Mouse (Mus musculus): ENCODE results near the gene Dyrk1a.

The Dyrk1a gene

DNA sequence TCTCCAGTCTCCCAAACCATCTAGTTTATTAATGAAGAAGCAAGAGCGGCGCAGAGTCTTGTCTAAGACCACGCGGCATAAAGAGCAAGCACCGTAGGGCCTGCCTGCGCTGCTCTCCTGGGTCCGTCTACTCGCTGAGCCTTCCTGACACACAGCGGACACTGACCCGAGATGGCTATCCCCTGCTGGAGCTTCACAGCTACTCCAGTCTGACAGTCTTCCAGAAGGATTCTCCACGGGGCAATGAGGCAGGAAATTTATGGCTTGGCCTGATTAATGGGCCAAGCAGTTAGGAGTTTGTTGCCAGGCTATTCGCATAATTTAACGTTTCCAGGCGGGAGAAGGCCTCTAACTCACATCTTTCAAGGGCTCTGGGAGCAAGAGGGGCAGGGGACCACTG lies 144.7 kb downstream of the Dyrk1a start:
- DNase-seq (ENCODE audit: low spot score in 2 of 2), result no peak

DNA sequence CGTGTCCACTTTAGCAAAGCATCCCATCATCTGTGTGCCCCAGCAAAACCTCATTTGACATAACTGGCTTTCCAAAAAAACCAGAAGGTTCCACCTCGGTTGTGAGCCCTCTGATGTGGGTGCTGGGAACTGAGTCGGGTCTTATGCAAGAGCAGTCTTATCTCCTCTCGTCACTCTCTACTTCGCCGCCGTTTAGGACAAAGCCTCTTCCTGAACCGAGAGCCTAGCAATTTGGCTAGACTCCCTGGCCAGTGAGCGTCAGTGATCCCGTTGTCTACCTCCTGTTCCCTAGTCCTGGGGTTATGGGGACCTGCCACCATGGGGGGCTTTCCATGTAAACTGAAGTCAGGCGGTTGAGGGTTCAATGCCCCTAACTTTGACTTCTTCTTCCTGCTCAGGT lies 147.2 kb downstream of the Dyrk1a start:
- DNase-seq (ENCODE audit: low spot score in 2 of 2), result no peak

DNA sequence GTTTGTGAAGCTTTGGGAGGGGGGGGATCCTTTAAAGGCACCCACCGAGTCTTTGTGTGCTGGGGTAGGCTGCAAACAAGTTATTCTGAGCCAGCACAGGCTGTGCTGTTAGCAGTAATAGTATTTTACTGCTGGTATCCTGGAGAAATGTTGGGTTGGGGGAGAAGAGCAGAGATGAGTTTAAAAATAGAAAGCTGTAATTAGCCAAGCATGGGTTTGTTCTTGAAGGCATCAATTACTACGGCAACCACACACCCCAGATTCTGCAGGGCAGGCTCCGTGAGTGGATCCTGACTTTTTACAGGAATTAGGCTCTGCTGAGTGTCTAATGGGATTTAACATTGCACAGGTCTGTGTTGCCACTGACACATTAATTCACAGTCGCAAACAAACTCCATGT lies 149.1 kb downstream of the Dyrk1a start:
- no peak for DNase-seq (ENCODE audit: low spot score in 2 of 2)

DNA sequence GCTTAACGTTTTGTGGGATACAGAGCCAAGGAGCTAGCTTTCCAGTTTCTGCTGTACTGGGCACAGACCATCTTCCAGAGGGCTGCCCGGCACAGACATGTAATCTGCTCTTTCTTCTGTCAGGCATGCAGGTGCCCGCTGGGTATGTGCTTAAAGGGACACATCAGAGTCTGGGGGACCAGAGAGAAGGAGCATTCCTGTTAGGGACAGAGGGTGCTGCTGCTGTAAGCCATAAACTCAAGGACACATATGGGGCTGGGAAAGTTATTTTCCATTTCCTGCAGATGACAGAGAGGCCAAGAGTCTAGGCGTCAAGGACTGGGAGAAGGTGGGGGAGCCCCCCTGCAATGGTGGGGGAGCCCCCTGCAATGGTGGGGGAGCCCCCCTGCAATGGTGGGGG lies 149.7 kb downstream of the Dyrk1a start:
- no peak for DNase-seq (ENCODE audit: low spot score in 2 of 2)

DNA sequence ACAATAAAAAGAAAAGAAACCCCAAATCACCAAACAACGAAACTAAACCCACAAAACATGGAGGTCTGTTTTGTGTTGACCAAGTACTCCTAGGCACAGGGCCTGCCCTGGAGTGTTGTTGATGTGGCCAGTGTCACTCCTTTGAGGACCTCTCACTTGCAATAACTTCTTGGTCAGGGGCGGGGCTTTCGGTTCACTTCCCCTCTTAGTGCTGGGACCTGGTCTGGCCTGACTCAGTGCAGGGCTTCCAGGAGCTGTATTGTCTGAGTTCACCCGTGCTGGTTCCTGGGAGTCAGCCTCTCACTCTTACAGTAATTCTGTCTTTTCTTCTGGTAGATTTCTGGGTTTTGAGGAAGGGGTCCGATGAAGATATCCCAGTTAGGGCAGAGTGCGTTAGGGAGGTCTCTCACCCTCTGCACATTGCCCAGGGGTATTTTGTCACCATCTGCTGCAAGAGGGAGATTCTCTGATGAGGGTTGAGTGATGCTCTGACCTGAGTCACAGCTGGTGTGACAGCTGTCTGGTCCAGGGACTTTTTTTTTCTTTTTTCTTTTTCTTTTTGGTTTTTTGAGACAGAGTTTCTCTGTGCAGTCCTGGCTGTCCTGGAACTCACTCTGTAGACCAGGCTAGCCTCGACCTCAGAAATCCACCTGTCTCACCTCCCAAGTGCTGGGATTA lies 150.8 kb downstream of the Dyrk1a start:
- DNase-seq (ENCODE audit: low spot score in 2 of 2), result no peak

DNA sequence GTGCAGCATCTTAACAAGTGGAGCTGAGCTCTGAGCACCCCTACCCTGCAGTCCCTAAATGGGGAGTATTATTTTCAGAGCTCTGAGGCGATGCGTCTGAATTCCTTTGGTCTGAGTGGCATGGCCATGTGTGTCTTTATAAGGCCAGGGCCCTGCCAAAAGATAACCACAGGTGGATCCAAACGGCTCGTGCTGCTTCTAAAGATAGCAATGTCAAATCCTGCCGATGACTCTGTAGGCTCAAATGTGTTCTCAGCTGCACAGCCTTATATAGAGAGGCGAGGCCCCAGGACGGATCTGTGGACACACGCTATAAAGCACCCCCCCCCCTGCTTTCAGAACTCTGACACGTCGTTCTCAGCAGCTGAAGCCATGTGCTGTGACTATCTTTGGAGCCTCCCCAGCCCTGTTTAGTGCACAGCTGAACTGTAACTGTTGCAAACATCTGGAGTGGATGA lies 151.8 kb downstream of the Dyrk1a start:
- no peak for DNase-seq (ENCODE audit: low spot score in 2 of 2)

DNA sequence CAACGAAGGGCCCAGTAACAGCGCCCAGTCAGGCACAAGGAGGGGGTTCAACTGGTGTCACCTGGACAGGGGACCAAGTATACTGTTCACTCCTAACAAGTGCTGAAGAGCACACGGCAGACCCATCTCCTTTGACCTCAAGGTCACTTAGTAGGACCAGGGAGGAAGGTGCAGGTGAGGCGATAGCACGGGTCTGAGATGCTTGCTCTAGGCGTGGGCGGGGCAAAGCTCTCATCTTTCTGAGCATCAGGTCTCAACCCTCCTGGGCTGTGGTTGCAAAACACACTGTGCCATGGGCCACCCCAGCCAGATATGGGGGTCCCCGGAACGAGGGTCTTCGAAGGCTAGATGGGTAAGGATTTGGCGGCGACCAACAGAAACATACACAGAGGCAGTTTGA lies 153.1 kb downstream of the Dyrk1a start:
- DNase-seq (ENCODE audit: low spot score in 2 of 2), result no peak

DNA sequence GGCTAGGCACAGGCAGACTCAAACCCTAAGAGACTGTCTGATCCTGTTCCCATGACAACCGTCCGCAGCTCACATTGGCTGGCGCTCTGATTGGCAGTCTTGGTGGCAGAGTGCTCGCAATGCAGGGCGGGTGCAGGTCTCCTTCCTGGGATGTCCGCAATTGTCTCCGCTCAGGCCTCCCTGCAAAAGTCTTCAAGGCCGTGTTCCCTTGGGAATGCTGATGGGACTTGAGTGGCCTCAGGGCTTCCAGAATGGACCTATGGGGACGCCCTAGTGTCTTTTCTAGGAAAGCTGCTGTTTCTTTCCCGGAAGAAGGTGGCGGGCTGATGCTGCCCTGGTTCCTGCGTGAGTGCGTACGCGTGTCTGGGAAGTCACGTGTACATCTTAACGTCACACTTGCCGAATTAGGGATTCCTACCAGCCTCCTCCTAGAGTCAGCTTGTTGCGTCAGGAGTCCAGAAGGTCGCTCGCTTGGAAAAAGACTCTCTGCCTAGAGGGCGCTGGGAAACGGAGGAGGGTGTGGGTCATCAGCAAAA lies 154.3 kb downstream of the Dyrk1a start:
- DNase-seq (ENCODE audit: low spot score in 2 of 2), result peak; percentile 88 to 92

DNA sequence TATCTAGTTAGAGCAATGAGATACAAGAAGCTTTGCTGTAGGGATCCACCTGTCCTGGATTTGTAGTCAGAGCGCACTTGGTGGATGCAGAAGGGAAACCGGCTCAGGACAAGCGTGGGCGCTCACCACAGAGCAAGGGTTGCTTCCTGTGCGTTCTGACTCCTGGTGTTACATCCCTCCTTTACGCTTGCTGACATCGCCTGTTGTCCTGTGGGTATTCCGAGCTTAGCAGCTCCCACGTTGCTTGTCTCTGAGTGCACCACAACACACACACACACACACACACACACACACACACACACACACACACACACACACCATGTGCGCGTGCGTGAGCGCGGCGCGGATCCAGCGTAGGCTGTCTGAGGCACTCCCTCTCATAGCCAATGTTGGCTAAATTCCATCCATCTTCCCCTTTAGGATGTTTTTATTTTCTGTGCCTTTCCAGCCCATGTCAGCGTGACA lies 155.0 kb downstream of the Dyrk1a start:
- peak; percentile 55 for DNase-seq (ENCODE audit: low spot score in 2 of 2)

DNA sequence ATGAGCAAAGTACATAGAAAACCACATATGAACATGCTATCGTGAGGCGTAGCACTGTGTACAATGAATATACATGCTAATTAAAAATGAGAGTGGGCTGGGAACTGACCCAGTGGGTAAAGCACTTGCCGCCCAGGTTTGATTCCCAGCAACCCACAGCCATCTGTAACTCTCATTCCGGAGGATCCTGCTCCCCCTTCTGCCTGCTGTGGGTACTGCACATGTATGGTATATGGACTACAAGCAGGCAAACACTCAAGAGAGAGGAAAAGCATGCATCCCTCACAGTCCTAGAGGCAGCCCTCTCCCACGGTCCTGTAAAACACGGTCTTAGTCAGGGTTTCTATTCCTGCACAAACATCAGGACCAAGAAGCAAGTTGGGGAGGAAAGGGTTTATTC lies 159.4 kb downstream of the Dyrk1a start:
- no peak for DNase-seq (ENCODE audit: low spot score in 2 of 2)

DNA sequence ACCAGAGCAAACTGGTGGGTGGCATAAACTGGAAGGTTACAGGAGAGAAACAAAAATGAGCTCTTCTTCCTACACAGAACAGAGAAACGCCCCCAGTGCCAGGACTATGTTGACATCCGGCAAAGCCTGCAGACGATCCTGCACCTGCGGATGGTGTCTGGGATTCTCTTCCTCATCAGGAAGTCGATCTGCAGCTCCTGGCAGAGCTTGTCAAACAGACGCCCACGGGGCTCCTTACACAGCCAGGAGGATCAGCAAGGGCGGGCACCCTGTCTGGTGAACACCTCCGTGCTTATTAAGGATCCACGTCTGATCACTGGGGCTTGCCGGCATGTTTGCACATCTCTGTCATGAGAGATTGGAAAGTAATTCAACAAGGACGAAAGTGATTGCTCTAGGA lies 161.2 kb downstream of the Dyrk1a start:
- DNase-seq (ENCODE audit: low spot score in 2 of 2), result no peak

DNA sequence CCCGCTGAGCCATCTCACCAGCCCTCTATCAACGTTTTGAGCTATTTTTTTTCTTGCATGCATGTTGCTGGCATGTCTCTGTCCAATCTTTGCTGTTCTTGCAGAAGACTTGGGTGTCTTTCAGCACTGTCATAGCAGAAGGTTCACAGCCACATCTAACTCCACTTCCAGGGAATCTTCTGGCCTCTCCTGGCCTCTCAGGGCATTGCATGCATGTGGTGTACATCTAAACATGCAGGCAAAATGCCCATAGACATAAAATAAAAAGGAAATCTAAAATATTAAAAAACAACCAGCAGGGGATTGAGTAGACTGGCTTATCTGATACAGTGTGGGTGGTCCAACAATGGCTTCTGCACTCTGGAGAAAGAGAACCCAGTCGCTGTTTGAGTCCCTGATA lies 165.7 kb downstream of the Dyrk1a start:
- no peak for DNase-seq (ENCODE audit: low spot score in 2 of 2)

DNA sequence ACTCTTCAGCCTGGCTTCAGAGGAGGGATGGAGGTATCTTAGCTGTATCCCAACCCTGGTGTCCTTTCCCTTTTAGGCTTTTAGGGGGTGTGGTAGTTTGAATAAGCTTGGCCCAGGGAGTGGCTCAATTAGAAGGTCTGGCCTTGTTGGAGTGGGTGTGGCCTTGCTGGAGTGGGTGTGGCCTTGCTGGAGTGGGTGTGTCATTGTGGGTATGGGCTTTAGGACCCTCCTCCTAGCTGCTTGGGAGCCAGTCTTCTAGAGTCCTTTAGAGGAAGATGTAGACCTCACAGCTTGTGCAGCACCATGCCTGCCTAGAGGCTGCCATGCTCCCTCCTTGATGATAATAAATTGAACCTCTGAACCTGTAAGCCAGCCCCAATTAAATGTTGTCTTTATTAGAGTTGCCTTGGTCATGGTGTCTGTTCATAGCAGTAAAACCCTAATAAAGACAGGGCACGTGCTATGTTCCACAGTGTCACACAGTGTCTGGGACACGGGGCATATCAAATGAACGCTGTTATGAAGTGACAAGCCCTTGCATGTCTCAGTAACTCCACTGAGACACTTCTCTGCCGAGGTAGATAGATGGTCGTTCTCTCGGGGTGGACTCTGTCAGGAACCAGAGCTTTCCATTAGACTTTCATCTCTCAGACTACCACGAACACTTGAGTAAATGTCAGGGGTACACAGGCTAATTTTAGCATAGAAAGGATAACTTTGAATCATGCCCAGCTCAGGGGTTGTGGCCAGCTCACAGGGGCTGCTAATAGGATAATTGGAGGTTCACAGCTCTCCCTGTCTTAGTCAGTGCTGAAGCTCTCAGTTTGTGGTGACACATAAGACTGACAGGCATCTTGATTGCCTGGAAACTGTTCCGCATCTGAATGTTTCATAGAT lies 166.9 kb downstream of the Dyrk1a start:
- no peak for DNase-seq (ENCODE audit: low spot score in 2 of 2)

DNA sequence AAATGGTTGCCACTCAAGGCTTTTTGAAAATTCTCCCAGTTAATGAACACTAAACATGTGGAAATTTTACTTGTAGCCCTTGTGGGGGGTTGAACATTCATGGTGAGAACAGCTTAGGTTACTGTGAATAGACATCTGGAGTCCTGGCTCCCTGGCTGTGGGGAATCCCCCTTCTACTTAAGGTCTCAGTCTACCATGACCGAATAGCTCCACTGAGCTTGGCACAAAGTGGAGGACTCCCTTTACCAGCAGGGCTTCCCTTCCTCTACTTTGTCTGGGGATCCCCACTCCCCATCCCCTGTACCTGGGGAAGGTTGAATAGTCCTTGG lies 167.5 kb downstream of the Dyrk1a start:
- DNase-seq (ENCODE audit: low spot score in 2 of 2), result no peak

DNA sequence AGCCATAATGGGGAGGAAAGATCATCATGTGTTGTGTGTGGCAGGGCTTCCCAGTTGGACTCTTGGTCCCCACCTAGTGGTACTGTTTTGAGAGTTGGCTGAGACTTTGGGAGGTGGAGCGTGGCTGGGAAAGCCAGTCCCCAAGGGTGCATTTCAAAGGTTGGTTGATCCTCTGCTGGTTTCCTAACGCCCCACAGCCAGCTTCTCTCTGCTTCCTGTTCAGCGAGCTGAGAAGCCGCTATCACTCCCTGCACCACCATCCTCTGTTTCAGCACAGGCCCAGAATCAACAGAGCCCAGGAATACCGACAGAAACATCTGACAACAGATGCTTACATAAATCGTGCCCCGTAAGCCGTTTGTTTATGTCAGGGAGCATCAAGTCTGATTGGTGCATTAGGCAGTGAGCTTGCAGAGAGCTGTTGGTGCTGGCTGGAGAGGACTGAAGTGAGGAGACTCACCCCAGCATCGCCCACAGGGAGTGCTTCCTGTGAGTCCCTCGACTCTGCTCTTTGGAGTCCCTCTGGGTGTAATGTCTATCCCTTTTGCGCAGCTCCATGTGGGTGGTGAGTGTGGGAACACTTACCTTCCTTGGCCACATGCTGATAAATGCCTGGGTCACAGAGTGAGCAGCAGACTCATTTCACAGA lies 174.2 kb downstream of the Dyrk1a start:
- peak; percentile 46 to 58 for DNase-seq (ENCODE audit: low spot score in 2 of 2)

DNA sequence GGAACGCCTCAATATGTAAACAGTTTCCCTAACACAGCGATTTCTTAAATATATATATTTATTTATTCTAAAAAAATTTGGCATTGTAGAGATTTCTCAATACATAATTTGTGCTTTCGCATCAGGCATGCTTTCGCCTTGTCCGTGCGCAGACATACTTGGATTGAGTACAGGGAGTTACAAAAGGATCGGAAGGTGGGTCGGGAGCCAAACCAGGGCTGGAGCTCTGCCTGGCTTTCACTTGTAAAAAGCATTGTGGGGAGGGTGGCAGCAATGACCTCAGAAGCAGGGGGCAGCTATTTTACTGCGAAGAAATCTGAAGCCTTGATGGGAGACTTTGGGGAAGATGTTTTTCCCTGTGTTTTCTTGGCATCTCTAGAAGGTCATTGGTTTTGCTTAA lies 175.2 kb downstream of the Dyrk1a start:
- no peak for DNase-seq (ENCODE audit: low spot score in 2 of 2)
